Mouse (Mus musculus) left cerebral cortex, adult 2 months (tissue): ENCODE data around the gene Hopx. TPM values are rescaled to one million over a fixed set of nuclear protein-coding genes. Genes with fewer than 3 reads are reported as not detected.

Experiments
- DNase-seq, 2 experiments: peaks; one replicate each; pipeline ENCODE4 v3.0.0; 2021 to 2022; ENCODE audit warnings: low spot score in 2 of 2, mixed read lengths in 1 of 2; ENCODE audit errors: extremely low spot score in 1 of 2
- H3K27ac ChIP-seq: fragments of 200-600 bp; 2 replicates; pipeline ENCODE4 v1.8.1; 2022
- H3K4me3 ChIP-seq: fragments of 200-600 bp; 2 replicates; pipeline ENCODE4 v1.8.1; 2022
- CTCF ChIP-seq: fragments of 200-600 bp; IDR thresholded peaks from 2 replicates; pipeline ENCODE4 v1.8.1; 2022; ENCODE audit warnings: antibody characterized with exemption, mild to moderate bottlenecking, moderate library complexity
- intact Hi-C: fragments of 180-260 bp; cut with DNase I; formaldehyde crosslinking; loops from one replicate; pipeline ENCODE4 v1.15.1; 2025
- total RNA-seq, 2 experiments: library from RNA; stranded (reverse); gene quantifications; 2 replicates each; pipeline ENCODE4 v1.2.3; 2021

Hopx gene
- total RNA-seq, 2 experiments from 2014 or later, result 26.2 to 26.5 TPM

DNA sequence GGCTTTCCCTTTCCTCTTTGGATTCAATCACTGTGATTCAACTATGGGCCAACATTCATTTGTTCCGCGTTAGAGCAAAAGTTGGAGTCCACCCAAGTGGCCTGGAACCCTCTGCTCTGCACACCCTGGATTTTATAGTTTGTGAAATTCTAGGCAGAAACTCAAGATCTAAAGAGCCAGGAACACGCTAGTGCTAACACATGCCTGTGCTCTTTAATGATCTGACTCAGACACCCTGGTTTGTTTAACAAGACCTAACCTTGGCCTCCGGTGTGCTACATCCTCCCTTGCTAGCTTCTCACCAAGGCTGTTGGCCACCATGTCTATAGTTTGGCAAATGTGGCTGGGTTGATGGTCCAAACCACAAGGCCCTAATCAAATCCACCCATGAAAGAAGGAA lies 34.2 kb downstream of the Hopx start:
- Histone ChIP-seq H3K4me3 (no peak overlapping the region), H3K27ac (no peak overlapping the region)
- no peak for TF ChIP-seq CTCF
- no peak for DNase-seq
- intact Hi-C loops, result no loop called here

DNA sequence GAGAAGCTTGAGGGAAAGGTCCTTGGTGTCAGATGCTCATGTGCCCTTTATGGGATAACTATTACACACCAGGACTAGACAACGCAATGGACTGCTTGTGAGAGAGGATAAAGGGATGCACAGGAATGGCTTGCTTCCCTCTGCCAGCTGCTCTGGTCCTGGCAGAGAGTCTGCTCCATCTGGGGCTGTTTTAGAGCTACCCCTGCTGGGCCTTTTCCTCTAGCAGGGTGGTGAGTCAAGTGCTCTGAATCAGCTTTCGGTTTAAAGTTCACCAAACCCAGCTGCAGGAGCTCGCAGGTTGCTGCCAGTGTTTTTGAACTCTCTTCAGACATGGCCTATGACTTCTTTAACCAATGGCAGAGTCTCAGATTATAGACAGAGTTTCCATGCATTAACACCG lies 39.0 kb downstream of the Hopx start:
- Histone ChIP-seq H3K4me3 (no peak overlapping the region), H3K27ac (no peak overlapping the region)
- intact Hi-C loops, result no loop called here
- TF ChIP-seq CTCF, result no peak
- no peak for DNase-seq

DNA sequence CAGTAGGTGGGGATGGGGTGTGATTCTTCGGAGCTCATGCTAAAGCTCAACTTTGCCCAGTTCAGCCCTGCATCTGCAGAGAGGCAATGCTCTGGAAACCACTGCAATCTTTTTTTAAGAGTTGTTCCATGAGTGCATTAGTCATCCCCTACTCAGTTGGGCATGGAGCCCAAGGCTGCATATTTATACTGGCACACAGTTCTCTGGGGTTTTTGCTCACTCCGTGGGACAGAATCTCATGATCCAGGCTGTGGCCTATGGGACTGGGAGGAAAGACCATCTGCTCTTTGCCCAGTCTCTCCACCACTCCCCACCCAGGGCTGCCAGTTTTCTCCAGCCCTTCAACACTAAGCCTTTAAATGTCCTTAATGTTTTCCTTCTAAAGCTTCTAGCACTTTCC lies 40.0 kb downstream of the Hopx start:
- H3K4me3 ChIP-seq, result no peak overlapping the region
- H3K27ac ChIP-seq, result no peak overlapping the region
- peak; percentile 46 to 66 for DNase-seq
- TF ChIP-seq CTCF, result no peak
- intact Hi-C loops, result loop anchor here (5.0 kb wide), 2 partner anchors 97 to 142 kb away; no protein-coding TSS in a partner anchor

DNA sequence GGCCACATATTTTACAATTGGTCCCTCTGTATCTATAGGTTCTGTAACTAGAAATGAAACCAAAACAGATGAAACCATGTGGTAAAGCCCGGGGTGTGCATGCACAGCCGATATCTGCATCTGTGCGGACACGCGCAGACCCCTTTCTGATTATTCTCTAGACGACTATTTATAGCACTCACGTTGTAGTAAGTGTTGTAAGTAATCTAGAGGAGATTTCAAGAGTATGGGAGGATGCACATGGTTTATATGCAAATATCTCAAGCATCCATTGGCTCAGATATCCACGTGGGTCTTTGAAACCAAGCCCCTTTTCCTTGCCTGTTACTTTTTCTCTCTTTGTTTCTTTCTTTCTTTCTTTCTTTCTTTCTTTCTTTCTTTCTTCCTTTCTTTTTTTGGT lies 41.1 kb downstream of the Hopx start:
- Histone ChIP-seq H3K27ac (no peak overlapping the region), H3K4me3 (no peak overlapping the region)
- TF ChIP-seq CTCF, result no peak
- intact Hi-C loops, result loop anchor here (5.0 kb wide), 2 partner anchors 99 to 144 kb away; no protein-coding TSS in a partner anchor
- DNase-seq, result no peak

DNA sequence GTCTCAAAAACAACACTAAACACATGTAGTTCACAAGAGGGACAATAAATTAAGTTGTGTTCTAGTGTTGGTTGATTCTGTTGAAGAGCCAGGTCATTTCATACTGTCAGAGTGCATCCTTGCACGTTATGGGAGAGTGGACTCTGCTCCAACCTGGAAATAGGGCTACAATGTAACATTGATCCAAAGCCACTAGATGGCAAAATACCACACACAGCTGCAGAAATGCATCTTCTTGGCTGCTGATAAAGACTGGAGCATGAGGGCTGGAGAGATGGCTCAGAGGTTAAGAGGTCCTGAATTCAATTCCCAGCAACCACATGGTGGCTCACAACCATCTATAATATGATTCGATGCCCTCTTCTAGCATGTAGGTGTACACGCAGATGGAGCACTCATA lies 43.3 kb downstream of the Hopx start:
- peak; percentile 53 for TF ChIP-seq CTCF
- DNase-seq, result no peak
- Histone ChIP-seq H3K27ac (no peak overlapping the region), H3K4me3 (no peak overlapping the region)
- intact Hi-C loops, result loop anchor here (5.0 kb wide), 2 partner anchors 101 to 146 kb away; no protein-coding TSS in a partner anchor

DNA sequence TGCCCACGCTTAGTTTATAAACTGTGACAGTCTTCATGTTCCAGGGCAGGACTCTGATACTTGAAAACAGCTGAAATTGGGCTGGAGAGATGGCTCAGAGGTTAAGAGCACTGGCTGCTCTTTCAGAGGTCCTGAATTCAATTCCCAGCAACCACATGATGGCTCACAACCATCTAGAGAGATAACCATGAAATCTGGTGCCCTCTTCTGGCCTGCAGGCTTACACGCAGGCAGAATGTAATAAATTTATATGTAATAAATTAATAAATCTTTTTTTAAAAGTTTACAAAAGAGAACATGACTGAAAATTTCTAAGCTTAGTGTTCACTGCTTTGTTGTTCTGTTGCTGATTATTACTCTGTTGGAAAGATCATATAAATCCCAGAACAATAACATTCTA lies 43.9 kb downstream of the Hopx start:
- no peak; the same call in 1 of the 2 replicates for TF ChIP-seq CTCF
- intact Hi-C loops, result loop anchor here (5.0 kb wide), 2 partner anchors 101 to 146 kb away; no protein-coding TSS in a partner anchor

DNA sequence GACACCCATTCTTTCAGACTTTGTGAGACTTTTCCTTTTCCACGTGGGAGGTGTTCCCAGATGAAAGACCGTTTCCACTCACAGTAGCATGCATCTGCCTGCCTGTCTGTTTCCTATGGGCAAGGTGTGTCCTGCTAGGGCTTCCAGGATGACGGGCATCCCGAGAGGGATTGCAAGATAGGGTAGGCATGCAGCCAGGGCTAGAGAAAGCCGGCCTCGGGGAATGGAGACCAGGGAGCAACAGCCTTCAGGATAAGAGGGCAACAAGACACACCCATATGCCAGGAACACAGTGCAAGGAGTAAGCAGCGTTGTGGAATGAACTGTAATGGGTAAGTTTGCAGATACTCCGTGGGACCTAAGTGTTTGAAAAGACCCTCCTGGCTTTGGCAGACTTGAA lies 47.6 kb downstream of the Hopx start:
- no peak for DNase-seq
- H3K4me3 ChIP-seq, result no peak overlapping the region
- no peak for TF ChIP-seq CTCF
- H3K27ac ChIP-seq, result no peak overlapping the region
- intact Hi-C loops, result no loop called here

More for the DNA sequence above, 43.9 kb downstream of the Hopx start:
- H3K27ac ChIP-seq, result no peak overlapping the region
- DNase-seq, result no peak
- no peak overlapping the region for H3K4me3 ChIP-seq

DNA sequence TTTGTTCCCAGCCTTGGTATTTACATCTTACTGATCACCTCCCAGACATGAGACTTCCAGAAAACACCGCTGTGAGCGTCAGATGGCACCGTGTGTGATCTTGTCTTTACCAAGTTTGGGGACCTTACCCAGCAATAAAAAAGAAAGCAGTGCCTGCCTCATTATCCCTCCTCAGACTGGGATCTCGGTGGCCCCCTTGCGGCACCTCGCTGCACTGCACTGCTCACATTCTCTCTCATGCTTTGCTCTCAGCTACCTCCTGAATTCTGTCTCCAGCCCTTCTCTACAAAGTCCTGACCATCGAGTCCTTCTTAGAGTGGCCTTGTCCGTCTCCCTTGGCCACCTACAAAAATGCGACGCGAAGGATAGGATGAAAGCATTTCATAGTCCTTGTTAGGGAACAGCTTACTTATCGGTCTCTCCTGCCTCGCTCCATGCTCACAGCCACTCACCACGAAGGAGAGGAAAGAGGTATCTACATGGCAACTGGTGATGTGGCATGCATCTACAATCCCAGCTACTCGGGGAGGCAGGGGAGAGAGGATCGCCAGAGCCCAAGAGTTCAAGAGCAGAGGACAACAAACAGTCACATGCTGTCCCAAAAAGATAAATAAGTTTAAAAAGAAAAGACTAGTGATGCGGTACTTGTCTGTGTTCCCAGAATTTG lies 53.4 kb downstream of the Hopx start:
- TF ChIP-seq CTCF, result peak; percentile 90
- H3K27ac ChIP-seq, result no peak overlapping the region
- DNase-seq, result peak; percentile 50 to 75
- intact Hi-C loops, result loop anchor here (2.0 kb wide), 1 partner anchor 63 kb away; no protein-coding TSS in a partner anchor
- H3K4me3 ChIP-seq, result no peak overlapping the region

GRCm38 (mm10) chr5:77060363-77060762 lies 54.6 kb downstream of the Hopx start:
- Histone ChIP-seq H3K27ac (no peak overlapping the region), H3K4me3 (no peak overlapping the region)
- no peak for TF ChIP-seq CTCF
- intact Hi-C loops, result loop anchor here (2.0 kb wide), 1 partner anchor 62 kb away; no protein-coding TSS in a partner anchor
- no peak for DNase-seq

GRCm38 (mm10) chr5:77056881-77057440 lies 58.0 kb downstream of the Hopx start:
- DNase-seq, result no peak
- intact Hi-C loops, result no loop called here
- no peak for TF ChIP-seq CTCF
- no peak overlapping the region for H3K4me3 ChIP-seq
- H3K27ac ChIP-seq, result no peak overlapping the region

GRCm38 (mm10) chr5:77052616-77053015 lies 62.3 kb downstream of the Hopx start:
- intact Hi-C loops, result no loop called here
- TF ChIP-seq CTCF, result no peak
- H3K4me3 ChIP-seq, result no peak overlapping the region
- DNase-seq, result no peak
- H3K27ac ChIP-seq, result no peak overlapping the region

DNA sequence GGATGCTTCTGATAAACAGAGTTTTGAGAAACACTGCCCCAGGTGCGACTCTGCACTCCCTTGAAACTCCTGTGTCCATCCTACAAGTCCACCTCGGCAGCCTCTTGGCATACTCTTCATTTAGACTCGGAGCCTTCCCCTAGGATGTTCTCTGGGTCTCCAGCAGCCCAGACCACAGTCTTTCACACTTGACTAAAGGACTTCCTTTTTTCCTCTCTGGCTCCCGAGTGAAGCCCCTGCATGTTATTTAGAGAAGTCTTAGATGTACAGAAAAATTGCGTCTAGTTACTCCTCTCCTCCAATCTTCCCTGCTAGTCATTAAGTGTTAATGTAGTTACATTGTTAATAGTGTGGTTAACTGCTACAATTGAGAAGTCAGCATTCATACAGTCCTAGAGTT lies 70.6 kb downstream of the Hopx start:
- Histone ChIP-seq H3K27ac (no peak overlapping the region), H3K4me3 (no peak overlapping the region)
- no peak for DNase-seq
- no peak for TF ChIP-seq CTCF
- intact Hi-C loops, result no loop called here

- DNase-seq, result no peak
- TF ChIP-seq CTCF, result no peak
- Histone ChIP-seq H3K4me3 (no peak overlapping the region), H3K27ac (no peak overlapping the region)
- intact Hi-C loops, result no loop called here
These were observed 75.5 kb downstream of the Hopx start for GRCm38 (mm10) chr5:77039391-77039790.
